Mouse (Mus musculus): ENCODE data around the gene Fgfbp1.

- no peak for TF ChIP-seq POLR2A (IDR thresholded peaks at IDR 0.05; ENCODE audit: low read depth, low read length)
- TF ChIP-seq CTCF (IDR thresholded peaks at IDR 0.05; ENCODE audit: borderline replicate concordance, insufficient read depth, low read length): no peak
These were observed 16.0 kb upstream of the Fgfbp1 start for GRCm38 (mm10) chr5:43997626-43998025.
